Mouse (Mus musculus) left cerebral cortex, adult 2 months (tissue): ENCODE measurements around the gene A3galt2. TPM values are rescaled to one million over a fixed set of nuclear protein-coding genes. Genes with fewer than 3 reads are reported as not detected.

Experiments used
- DNase-seq, 2 experiments: peaks; one replicate each; pipeline ENCODE4 v3.0.0; 2021 to 2022; ENCODE audit warnings: low spot score in 2 of 2, mixed read lengths in 1 of 2; ENCODE audit errors: extremely low spot score in 1 of 2
- H3K27ac ChIP-seq: fragments of 200-600 bp; 2 replicates; pipeline ENCODE4 v1.8.1; 2022
- H3K4me3 ChIP-seq: fragments of 200-600 bp; 2 replicates; pipeline ENCODE4 v1.8.1; 2022
- CTCF ChIP-seq: fragments of 200-600 bp; IDR thresholded peaks from 2 replicates; pipeline ENCODE4 v1.8.1; 2022; ENCODE audit warnings: antibody characterized with exemption, mild to moderate bottlenecking, moderate library complexity
- intact Hi-C: fragments of 180-260 bp; cut with DNase I; formaldehyde crosslinking; loops from one replicate; pipeline ENCODE4 v1.15.1; 2025
- total RNA-seq, 2 experiments: library from RNA; stranded (reverse); gene quantifications; 2 replicates each; pipeline ENCODE4 v1.2.3; 2021

The A3galt2 gene
- total RNA-seq, 2 experiments from 2014 or later = 0.27 to 0.54 TPM

DNA sequence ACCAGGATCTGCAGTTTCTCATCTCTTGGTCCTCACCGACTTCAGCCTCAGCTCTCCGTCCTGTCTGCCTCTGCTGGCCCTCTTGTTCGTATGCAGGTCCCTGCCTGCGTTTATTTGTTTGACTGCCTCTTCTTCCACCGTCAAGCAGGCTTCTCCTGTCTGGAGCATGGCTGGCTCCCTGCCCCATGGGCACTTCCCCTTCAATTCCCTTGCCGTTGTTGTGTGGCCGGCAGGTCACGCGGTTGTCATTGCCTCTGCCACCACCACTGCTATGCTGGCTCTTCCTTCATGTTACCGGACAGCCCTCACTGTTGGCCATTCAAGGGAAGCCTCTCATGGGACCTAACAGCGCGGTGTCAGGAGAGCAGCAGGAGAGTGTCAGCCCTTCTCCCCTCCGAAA, 13.0 kb downstream of the A3galt2 start:
- H3K4me3 ChIP-seq = no peak overlapping the region
- H3K27ac ChIP-seq = no peak overlapping the region
- no peak for DNase-seq
- intact Hi-C loops = no loop called here
- no peak for TF ChIP-seq CTCF

DNA sequence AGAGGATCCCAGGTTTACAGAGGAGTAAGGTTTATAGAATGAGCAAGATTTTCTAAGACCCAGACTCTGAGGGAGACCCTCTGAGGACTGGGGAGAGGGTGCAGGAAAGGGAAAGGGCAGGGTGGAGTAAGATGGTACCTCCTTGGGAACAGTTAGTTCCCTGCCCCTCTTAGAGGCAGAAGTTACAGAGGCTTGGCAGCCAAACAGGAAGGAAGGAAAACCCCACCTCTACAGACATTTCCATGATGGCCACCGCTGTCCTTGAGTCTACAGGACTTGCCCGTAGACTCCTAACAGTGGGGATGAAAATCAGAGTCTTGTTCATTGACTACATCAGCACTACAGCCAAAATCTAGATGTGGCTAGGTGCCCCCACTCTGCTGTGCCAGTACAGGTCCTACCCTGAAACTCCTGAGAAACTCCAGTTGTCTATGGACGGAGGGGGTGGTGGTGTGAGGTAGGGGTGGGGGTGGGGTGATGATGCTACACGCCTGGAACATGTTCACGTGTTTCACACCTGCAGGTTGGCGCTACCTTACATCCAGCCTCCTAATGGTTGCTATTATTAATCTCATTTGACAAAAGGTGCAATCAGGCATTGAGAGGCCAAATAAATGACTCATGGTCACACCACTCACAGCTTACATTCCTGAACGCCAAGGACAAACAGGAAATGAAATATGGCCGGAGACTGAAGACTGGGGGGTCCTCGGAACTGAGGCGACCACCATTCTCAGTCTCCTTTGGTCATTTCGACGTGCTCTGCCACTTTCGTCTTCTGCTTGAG, 14.6 kb downstream of the A3galt2 start:
- TF ChIP-seq CTCF = no peak
- DNase-seq = no peak
- intact Hi-C loops = no loop called here
- H3K4me3 ChIP-seq = no peak overlapping the region
- no peak overlapping the region for H3K27ac ChIP-seq

DNA sequence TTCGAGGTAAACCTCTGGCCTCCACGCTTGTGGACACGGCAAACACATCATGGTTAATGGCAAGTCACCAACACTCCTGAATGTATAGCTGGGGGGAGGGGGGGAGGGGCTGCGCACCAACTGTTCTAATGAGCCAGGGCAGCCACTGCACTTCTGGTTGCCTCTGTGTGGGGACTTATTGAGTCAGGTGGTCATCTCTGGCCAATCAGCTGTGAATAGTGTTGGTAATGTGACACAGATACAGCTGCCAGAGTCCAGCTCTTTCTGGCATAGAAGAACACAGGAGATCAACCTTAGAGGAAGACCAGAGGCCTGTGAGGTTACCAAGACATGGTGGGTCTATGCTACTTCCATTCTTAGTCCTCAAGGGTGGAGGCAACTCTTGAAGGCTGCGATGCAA, 15.5 kb downstream of the A3galt2 start:
- no peak overlapping the region for H3K27ac ChIP-seq
- intact Hi-C loops = no loop called here
- no peak for DNase-seq
- no peak overlapping the region for H3K4me3 ChIP-seq
- no peak for TF ChIP-seq CTCF

DNA sequence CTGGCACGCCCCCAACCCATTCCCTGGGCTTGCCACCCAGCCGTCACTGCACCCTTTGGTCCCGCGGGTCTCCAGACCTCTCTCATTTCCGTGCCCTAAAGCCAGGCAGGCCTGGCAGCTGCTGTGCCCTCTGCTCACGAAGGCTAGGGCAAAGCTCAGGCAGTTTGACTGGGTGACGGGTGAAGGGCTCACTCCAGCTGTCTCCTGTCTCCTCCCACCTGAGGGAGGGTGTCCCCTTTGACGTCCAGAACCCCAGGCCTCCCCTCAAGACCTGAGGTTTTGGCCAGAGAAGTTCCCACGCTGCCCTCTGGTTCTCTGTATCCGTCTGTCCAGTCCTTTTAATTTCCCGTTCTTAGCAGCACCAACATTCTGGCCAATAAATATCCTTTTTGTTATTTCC, 18.7 kb downstream of the A3galt2 start:
- intact Hi-C loops = no loop called here
- Histone ChIP-seq H3K27ac (no peak overlapping the region), H3K4me3 (no peak overlapping the region)
- DNase-seq = no peak
- TF ChIP-seq CTCF = no peak

DNA sequence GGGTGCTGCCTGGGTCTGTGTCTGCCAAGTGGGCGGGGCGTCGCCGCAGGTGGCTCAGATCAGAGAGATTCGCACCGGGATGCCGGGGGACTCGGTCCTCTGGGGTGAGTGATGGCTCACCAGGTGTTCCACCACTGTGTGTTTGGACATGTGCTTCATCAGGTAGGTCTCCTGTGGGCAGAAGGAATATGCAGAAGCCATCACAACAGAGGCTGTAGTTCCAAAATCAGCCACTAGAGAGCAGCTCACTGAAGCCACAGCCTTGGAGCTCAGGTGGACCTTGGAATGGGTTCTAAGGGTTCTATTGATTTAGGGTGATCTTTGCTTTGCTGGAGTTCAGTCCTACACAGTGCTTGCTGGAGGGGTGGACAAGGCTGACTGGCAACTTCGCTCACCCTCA, 19.3 kb downstream of the A3galt2 start:
- DNase-seq = peak in 1 of 2 experiments; percentile 61
- intact Hi-C loops = no loop called here
- Histone ChIP-seq H3K4me3 (no peak overlapping the region), H3K27ac (no peak overlapping the region)
- TF ChIP-seq CTCF = peak; percentile 88

DNA sequence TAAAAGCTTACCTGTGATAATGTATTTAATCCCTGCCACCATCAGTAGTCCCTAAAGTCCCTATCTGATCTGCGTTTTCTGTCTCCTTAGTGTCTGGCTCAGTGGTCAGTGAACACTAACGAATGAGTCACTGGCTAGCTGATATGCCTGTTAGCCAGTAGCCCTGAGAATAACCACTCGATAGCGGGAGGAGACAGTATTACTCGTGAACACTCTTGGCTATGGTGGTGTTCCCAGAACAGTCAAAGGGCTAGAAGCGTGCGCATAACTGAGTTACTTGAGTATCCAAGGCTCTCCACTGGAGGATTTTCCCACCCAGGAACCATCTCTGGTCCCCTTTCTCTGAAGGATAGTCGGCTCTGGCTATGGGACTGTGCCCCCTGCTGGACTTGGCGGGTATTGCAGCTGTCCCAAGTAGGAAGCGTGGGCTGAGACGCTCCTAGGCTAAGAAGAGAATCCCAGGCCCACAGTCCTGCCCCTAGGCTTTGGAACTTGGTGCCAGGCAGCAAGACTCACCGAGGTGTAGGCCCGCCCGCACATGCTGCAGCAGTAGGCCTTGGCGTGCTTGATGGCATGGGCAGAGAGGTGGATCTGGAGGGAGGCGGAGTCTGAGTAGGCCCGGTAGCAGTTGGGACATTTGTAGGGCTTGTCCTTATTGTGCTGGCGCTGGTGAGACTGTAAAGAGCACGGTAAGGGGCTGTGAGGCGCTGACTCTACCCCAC, 21.6 kb downstream of the A3galt2 start:
- DNase-seq = peak; percentile 64 to 78
- intact Hi-C loops = loop anchor here (1.0 to 5.0 kb wide), 3 partner anchors 65 to 166 kb away; partner anchors contain the start of gene Zscan20
- peak; percentile 97 for TF ChIP-seq CTCF
- no peak overlapping the region for H3K4me3 ChIP-seq
- peak overlapping the region; percentile 47; the same call in 1 of the 2 replicates for H3K27ac ChIP-seq

DNA sequence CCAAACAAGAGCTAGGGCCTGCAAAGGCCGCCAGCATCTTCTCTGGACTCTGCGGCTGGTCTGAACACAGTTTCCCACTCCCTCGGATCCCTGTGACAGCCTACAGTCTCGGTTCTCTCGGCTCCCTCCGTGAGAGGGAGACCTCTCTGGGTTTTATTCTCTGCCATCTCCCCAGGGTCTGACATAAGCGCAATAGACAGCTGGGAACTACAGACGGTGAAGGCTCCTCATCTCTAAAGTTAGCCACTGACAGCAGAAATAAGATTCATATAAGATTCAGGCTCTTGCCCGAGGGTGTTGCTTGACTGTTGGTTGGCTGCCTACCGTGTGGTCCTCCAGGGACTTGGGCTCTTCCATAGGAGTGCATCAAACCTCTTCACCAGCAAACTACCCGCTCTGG, 22.4 kb downstream of the A3galt2 start:
- DNase-seq = no peak
- intact Hi-C loops = loop anchor here (2.0 to 5.0 kb wide), 2 partner anchors 80 to 167 kb away; partner anchors contain the start of gene Zscan20
- Histone ChIP-seq H3K27ac (peak overlapping the region; percentile 47), H3K4me3 (no peak overlapping the region)
- no peak for TF ChIP-seq CTCF

DNA sequence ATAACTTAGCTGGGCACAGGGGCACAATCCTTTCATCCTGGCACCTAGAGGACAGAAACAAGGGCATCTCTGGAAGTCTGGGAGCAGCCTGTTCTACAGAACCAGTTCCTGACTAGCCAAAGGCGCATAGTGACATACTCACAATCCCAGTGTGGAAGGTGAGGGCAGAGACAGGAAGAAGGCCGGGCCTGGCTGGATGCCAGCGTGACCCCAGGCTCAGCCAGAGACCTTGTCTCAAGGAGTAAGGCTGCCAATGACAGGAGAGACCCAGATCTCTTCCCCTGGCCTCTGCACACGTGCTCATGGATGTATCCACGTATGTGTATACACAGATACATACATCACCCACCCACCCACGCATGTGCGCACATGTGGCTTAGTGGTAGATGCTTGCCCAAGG, 26.9 kb downstream of the A3galt2 start:
- DNase-seq = no peak
- Histone ChIP-seq H3K27ac (no peak overlapping the region), H3K4me3 (no peak overlapping the region)
- intact Hi-C loops = no loop called here
- TF ChIP-seq CTCF = no peak

DNA sequence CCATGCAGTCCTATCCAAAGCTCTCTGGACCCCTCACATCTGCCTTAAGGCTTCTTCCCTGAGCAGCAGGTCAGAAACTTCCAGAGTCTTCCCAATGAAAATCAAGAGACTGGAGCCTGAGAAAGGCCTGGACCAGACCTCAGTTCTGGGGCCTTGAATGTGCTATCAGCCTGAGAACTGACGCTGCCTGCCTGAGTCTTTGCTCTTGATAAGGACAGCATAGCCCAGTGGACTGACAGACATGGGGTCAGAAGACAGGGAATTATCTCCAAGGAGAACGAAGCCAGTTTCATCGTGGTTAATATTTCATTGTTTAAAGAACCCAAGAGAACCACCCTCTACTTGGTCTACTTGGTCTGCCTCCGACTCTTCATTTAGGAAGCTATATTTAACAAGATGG, 27.5 kb downstream of the A3galt2 start:
- no peak for TF ChIP-seq CTCF
- Histone ChIP-seq H3K27ac (no peak overlapping the region), H3K4me3 (no peak overlapping the region)
- intact Hi-C loops = no loop called here
- DNase-seq = no peak

DNA sequence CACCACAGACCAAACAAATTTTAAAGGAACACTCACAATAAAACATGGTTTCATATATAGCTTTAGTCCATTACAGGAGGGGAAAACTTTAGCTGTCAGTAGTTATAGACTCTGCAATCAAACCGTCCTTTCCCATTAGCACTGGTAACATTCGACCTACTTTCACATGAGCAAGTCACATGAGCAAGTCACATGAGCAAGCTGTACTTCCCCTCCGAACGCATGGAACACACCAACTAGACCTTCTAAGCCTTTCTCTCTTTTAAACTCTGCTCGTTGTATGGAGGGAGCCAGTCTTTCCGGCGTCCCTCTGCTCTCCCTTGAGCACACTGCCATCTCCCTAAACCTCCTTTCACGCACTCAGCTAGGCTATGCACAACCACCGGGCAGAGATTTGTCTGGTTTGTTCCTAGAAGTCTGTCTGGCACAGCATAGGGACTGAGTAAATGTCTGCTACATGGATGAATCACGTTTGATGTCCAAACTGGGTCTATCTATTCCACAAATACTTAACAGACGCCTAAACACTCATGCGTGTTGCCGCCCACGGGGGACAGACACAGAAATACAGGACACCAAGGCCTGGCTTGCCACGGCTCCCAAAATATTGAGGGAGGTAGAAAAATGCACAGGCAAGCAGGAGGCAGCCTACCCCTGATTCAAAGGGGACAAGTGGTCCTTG, 29.9 kb downstream of the A3galt2 start:
- TF ChIP-seq CTCF = no peak
- DNase-seq = no peak
- no peak overlapping the region for H3K4me3 ChIP-seq
- intact Hi-C loops = no loop called here
- H3K27ac ChIP-seq = no peak overlapping the region

DNA sequence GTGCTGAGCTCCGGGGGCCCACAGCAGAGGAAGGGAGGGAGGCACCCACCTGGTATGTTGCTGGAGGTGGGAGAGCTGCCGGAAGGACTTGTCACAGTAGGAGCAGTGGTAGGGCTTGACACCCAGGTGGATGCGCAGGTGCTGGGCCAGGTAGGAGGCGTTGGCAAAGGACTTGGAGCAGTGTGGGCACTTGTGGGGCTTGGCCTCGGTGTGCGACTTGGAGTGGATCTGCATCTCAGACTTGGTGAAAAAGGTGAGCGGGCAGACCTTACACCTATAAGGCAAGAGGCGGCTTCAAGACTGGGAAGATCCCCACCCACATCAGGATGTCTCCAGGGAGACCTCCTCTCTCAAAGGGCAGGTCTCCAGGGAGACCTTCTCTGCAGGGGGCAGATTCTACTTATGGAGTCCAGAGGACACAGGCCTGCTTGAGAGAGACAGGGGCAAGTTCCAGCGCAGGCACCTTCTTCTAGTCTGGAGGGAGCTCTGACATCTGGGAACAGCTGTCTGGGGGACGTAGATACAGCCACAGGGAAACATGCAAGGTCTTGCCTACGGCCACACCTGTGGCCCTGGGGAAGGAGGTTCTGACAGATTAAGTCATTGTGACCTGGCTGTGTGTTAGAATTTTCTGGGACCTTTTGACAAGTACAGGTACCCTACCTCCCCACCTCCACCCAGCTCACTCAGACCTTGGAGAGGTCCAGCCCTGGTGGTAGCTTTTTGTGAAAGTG, 30.9 kb downstream of the A3galt2 start:
- Histone ChIP-seq H3K4me3 (no peak overlapping the region), H3K27ac (no peak overlapping the region)
- intact Hi-C loops = no loop called here
- no peak for DNase-seq
- no peak for TF ChIP-seq CTCF
